Comparison of ENCODE assay signal across 18 mouse cellular contexts in genomic region chr4:130809784-130810183, GRCm38 (mm10). TPM values are rescaled to one million over a fixed set of nuclear protein-coding genes. Genes with fewer than 3 reads are reported as not detected.
DNase-seq lines count a peak whose midpoint lies in the region; ATAC-seq and TF ChIP-seq lines count a peak whose summit lies in the region.
"Had no signal": no experiment of that assay in that cellular context is flagged by ENCODE, and none has a peak within 500 bp of the region (broad histone marks: within the 10 kb centered on the region; RNA-seq: fewer than 3 reads in every experiment).

No protein-coding gene starts in this region.

- no peak for ATAC-seq in forebrain, embryonic 14.5 days
- no peak for ATAC-seq in forebrain, embryonic 13.5 days
- ATAC-seq in limb, embryonic 13.5 days (ENCODE audit: low FRiP score, low read depth) = no peak
- ATAC-seq in midbrain, embryonic 14.5 days (ENCODE audit: low FRiP score, low TSS enrichment) = no peak
- ATAC-seq: inflammation-experienced regulatory T-cells, adult 6 months; lung, postnatal 0 days had no signal

- H3K9ac ChIP-seq in forebrain, embryonic 14.5 days (ENCODE audit: low read length) = no peak overlapping the region
- H3K9ac ChIP-seq in forebrain, embryonic 13.5 days = no peak overlapping the region
- peak overlapping the region; percentile 8; the same call in 1 of the 2 replicates for H3K9ac ChIP-seq in limb, embryonic 13.5 days
- H3K9ac ChIP-seq in midbrain, embryonic 14.5 days (replicated peaks; ENCODE audit: low read length) = no peak overlapping the region
- H3K9ac ChIP-seq: liver, embryonic 13.5 days had no signal

- no peak overlapping the region for H3K27ac ChIP-seq in forebrain, embryonic 14.5 days (ENCODE audit: low read depth, low read length)
- H3K27ac ChIP-seq in forebrain, embryonic 13.5 days = no peak overlapping the region
- H3K27ac ChIP-seq in limb, embryonic 13.5 days = no peak overlapping the region
- no peak overlapping the region for H3K27ac ChIP-seq in limb, embryonic 10.5 days
- no peak overlapping the region for H3K27ac ChIP-seq in midbrain, embryonic 14.5 days (replicated peaks; ENCODE audit: low read depth, low read length)
- H3K27ac ChIP-seq in kidney, adult 2 months (ENCODE audit: insufficient read depth, low read depth, low read length) = no peak overlapping the region
- H3K27ac ChIP-seq: embryonic facial prominence, embryonic 10.5 days; liver, embryonic 13.5 days had no signal

- H3K36me3 ChIP-seq in forebrain, embryonic 14.5 days (ENCODE audit: control insufficient read depth, insufficient read depth, low read length) = no peaks in the 10 kb centered on the region
- H3K36me3 ChIP-seq in forebrain, embryonic 13.5 days (ENCODE audit: poor library complexity, severe bottlenecking) = no peaks in the 10 kb centered on the region
- H3K36me3 ChIP-seq in limb, embryonic 13.5 days = 0 out of 2 replicates have a peak, but pooled peaks cover 4% of the 10 kb centered on the region
- 0 out of 2 replicates have a peak, but pooled peaks cover 5% of the 10 kb centered on the region for H3K36me3 ChIP-seq in limb, embryonic 10.5 days
- no peaks in the 10 kb centered on the region for H3K36me3 ChIP-seq in midbrain, embryonic 14.5 days (ENCODE audit: control insufficient read depth, insufficient read depth, low read length)
- no peaks in the 10 kb centered on the region for H3K36me3 ChIP-seq in kidney, adult 2 months (ENCODE audit: control insufficient read depth, insufficient read depth, low read length)
- H3K36me3 ChIP-seq: liver, embryonic 13.5 days had no signal

- H3K4me1 ChIP-seq in forebrain, embryonic 14.5 days (ENCODE audit: control insufficient read depth, insufficient read depth, low read length) = peaks cover 38% of the 10 kb centered on the region
- H3K4me1 ChIP-seq in forebrain, embryonic 13.5 days = peaks cover 66% of the 10 kb centered on the region
- peaks cover 20% of the 10 kb centered on the region for H3K4me1 ChIP-seq in limb, embryonic 13.5 days
- H3K4me1 ChIP-seq in limb, embryonic 10.5 days = peaks cover 43% of the 10 kb centered on the region
- peaks cover 55% of the 10 kb centered on the region for H3K4me1 ChIP-seq in midbrain, embryonic 14.5 days (ENCODE audit: control insufficient read depth, insufficient read depth, low read length)
- no peaks in the 10 kb centered on the region for H3K4me1 ChIP-seq in kidney, adult 2 months (ENCODE audit: control insufficient read depth, insufficient read depth, low read length)
- H3K4me1 ChIP-seq: liver, embryonic 13.5 days; megakaryocyte, embryonic 14.5 days had no signal

- no peak overlapping the region for H3K4me3 ChIP-seq in forebrain, embryonic 14.5 days (ENCODE audit: low read depth, low read length)
- no peak overlapping the region for H3K4me3 ChIP-seq in forebrain, embryonic 13.5 days
- no peak overlapping the region for H3K4me3 ChIP-seq in limb, embryonic 13.5 days
- H3K4me3 ChIP-seq in limb, embryonic 10.5 days = no peak overlapping the region
- no peak overlapping the region for H3K4me3 ChIP-seq in midbrain, embryonic 14.5 days (replicated peaks; ENCODE audit: low read depth, low read length)
- no peak overlapping the region for H3K4me3 ChIP-seq in kidney, adult 2 months (ENCODE audit: insufficient read depth, low read depth, low read length)
- H3K4me3 ChIP-seq: embryonic facial prominence, embryonic 10.5 days; liver, embryonic 13.5 days; megakaryocyte, embryonic 14.5 days had no signal

- no peak overlapping the region for H3K4me2 ChIP-seq in forebrain, embryonic 14.5 days (ENCODE audit: low read length)
- no peak overlapping the region for H3K4me2 ChIP-seq in forebrain, embryonic 13.5 days
- H3K4me2 ChIP-seq in limb, embryonic 13.5 days (replicated peaks) = no peak overlapping the region
- H3K4me2 ChIP-seq in midbrain, embryonic 14.5 days (ENCODE audit: low read length) = no peak overlapping the region
- H3K4me2 ChIP-seq: liver, embryonic 13.5 days had no signal

- H3K27me3 ChIP-seq in forebrain, embryonic 14.5 days (replicated peaks; ENCODE audit: control insufficient read depth, insufficient read depth, low read length) = no peaks in the 10 kb centered on the region
- H3K27me3 ChIP-seq in forebrain, embryonic 13.5 days = peaks cover 14% of the 10 kb centered on the region; the same call in 1 of the 2 replicates
- no peaks in the 10 kb centered on the region for H3K27me3 ChIP-seq in limb, embryonic 13.5 days
- no peaks in the 10 kb centered on the region for H3K27me3 ChIP-seq in limb, embryonic 10.5 days (ENCODE audit: low read depth, poor library complexity, severe bottlenecking)
- H3K27me3 ChIP-seq in midbrain, embryonic 14.5 days (ENCODE audit: control insufficient read depth, insufficient read depth, low read length) = no peaks in the 10 kb centered on the region
- H3K27me3 ChIP-seq in kidney, adult 2 months (replicated peaks; ENCODE audit: control insufficient read depth, insufficient read depth, low read length) = no peaks in the 10 kb centered on the region
- H3K27me3 ChIP-seq: liver, embryonic 13.5 days had no signal

- 31% methylated on average over 5 of the region's 5 CpGs for WGBS in forebrain, embryonic 14.5 days
- WGBS in forebrain, embryonic 13.5 days = 36% methylated on average over 5 of the region's 5 CpGs
- WGBS in limb, embryonic 13.5 days = 59% methylated on average over 5 of the region's 5 CpGs
- WGBS in limb, embryonic 10.5 days = 76% methylated on average over 5 of the region's 5 CpGs
- WGBS in midbrain, embryonic 14.5 days = 11% methylated on average over 5 of the region's 5 CpGs
- WGBS in kidney, adult 2 months = 56% methylated on average over 5 of the region's 5 CpGs

- DNase-seq in forebrain, embryonic 14.5 days (ENCODE audit: low spot score) = peak; percentile 56
- DNase-seq in limb, embryonic 10.5 days (ENCODE audit: low spot score) = no peak
- DNase-seq in brain, embryonic 14.5 days (ENCODE audit: low read depth) = peak; percentile 78
- peak; percentile 57 for DNase-seq in midbrain, embryonic 14.5 days
- DNase-seq in urinary bladder, adult 18-20 months (ENCODE audit: low spot score in 2 of 2) = no peak
- no peak for DNase-seq in kidney, adult 2 months
- DNase-seq: adrenal gland, postnatal 14 days; gastrocnemius, postnatal 14 days; kidney, postnatal 4 days; liver, embryonic 13.5 days; right cerebral cortex, postnatal 4 days; thymus, postnatal 25 days had no signal

- TF ChIP-seq POLR2A in brain, embryonic 14.5 days (IDR thresholded peaks at IDR 0.05; ENCODE audit: borderline replicate concordance, extremely low read depth, insufficient read depth, insufficient read length, poor library complexity, severe bottlenecking) = no peak
- TF ChIP-seq POLR2A in kidney, adult 2 months (IDR thresholded peaks at IDR 0.05; ENCODE audit: low read depth, low read length) = no peak

- TF ChIP-seq CTCF in brain, embryonic 14.5 days (IDR thresholded peaks at IDR 0.05; ENCODE audit: borderline replicate concordance, extremely low read depth, insufficient read depth, insufficient read length) = no peak
- no peak for TF ChIP-seq CTCF in kidney, adult 2 months (conservative IDR thresholded peaks at IDR 0.05; ENCODE audit: insufficient read depth, insufficient read length, low read depth, low read length)

- H3K9me3 ChIP-seq in forebrain, embryonic 14.5 days (replicated peaks; ENCODE audit: control insufficient read depth, low read length) = no peaks in the 10 kb centered on the region
- H3K9me3 ChIP-seq in forebrain, embryonic 13.5 days (replicated peaks) = no peaks in the 10 kb centered on the region
- H3K9me3 ChIP-seq in limb, embryonic 13.5 days = no peaks in the 10 kb centered on the region
- H3K9me3 ChIP-seq in limb, embryonic 10.5 days (replicated peaks) = no peaks in the 10 kb centered on the region
- no peaks in the 10 kb centered on the region for H3K9me3 ChIP-seq in midbrain, embryonic 14.5 days (ENCODE audit: control insufficient read depth, low read length)
- H3K9me3 ChIP-seq: embryonic facial prominence, embryonic 10.5 days; liver, embryonic 13.5 days; megakaryocyte, embryonic 14.5 days had no signal

RNA-seq across cellular contexts. Expression of gene Sdc3, which starts 17.4 kb away (rescaled TPM):
- 47.6 and 61.2 TPM in 2 replicates for polyA plus RNA-seq in forebrain, embryonic 14.5 days (2014; fragmentation: Nextera tagmentation; extraction: Ambion mirVana)
- polyA plus RNA-seq in forebrain, embryonic 13.5 days (2015; fragmentation: Nextera tagmentation; extraction: Ambion mirVana) = 36.1 and 41.9 TPM in 2 replicates
- polyA plus RNA-seq in limb, embryonic 13.5 days (2015; fragmentation: Nextera tagmentation; extraction: Ambion mirVana) = 38.6 and 42.6 TPM in 2 replicates
- polyA plus RNA-seq in limb, embryonic 10.5 days (2016; fragmentation: Nextera tagmentation; extraction: Ambion mirVana) = 26.7 and 38.1 TPM in 2 replicates
- 137 and 275 TPM in 2 replicates for polyA plus RNA-seq in brain, embryonic 14.5 days (2012; rRNA removed)
- polyA plus RNA-seq in midbrain, embryonic 14.5 days (2014; fragmentation: Nextera tagmentation; extraction: Ambion mirVana) = 95.3 and 95.7 TPM in 2 replicates
- 27.1 and 45.3 TPM in 2 replicates for polyA plus RNA-seq in kidney, adult 2 months (2012; rRNA removed)

Comparison
In these comparisons a context has a peak if more than half of its experiments do, and no peak if none do; other contexts are left out.
1. DNase-seq: peak in forebrain, embryonic 14.5 days (single experiment), brain, embryonic 14.5 days (single experiment) and midbrain, embryonic 14.5 days (single experiment); none in limb, embryonic 10.5 days (single experiment), urinary bladder, adult 18-20 months (0 of 2) and kidney, adult 2 months (single experiment).